Mouse (Mus musculus): ENCODE data around the gene Map1b. TPM values are rescaled to one million over a fixed set of nuclear protein-coding genes. Genes with fewer than 3 reads are reported as not detected.

The Map1b gene
- total RNA-seq, 2 experiments from 2014 or later = 709 to 737 TPM

- H3K27ac ChIP-seq = no peak overlapping the region; the same call in 1 of the 2 replicates
- no peak for TF ChIP-seq CTCF (conservative IDR thresholded peaks at IDR 0.05)
These were observed 21.9 kb downstream of the Map1b start for GRCm38 (mm10) chr13:99494416-99494815.

GRCm38 (mm10) chr13:99493304-99493904, 22.9 kb downstream of the Map1b start:
- Histone ChIP-seq H3K4me3 (no peak overlapping the region), H3K27ac (peak overlapping the region; percentile 53; the same call in 1 of the 2 replicates)
- 0 out of 2 replicates have a peak, but pooled peaks have one; percentile 9 for TF ChIP-seq CTCF (conservative IDR thresholded peaks at IDR 0.05)
- DNase-seq (ENCODE audit: low spot score in 2 of 2) = no peak

More at GRCm38 (mm10) chr13:99494416-99494815, 21.9 kb downstream of the Map1b start:
- peak overlapping the region; percentile 15 for H3K4me3 ChIP-seq
- DNase-seq (ENCODE audit: low spot score in 2 of 2) = no peak

DNA sequence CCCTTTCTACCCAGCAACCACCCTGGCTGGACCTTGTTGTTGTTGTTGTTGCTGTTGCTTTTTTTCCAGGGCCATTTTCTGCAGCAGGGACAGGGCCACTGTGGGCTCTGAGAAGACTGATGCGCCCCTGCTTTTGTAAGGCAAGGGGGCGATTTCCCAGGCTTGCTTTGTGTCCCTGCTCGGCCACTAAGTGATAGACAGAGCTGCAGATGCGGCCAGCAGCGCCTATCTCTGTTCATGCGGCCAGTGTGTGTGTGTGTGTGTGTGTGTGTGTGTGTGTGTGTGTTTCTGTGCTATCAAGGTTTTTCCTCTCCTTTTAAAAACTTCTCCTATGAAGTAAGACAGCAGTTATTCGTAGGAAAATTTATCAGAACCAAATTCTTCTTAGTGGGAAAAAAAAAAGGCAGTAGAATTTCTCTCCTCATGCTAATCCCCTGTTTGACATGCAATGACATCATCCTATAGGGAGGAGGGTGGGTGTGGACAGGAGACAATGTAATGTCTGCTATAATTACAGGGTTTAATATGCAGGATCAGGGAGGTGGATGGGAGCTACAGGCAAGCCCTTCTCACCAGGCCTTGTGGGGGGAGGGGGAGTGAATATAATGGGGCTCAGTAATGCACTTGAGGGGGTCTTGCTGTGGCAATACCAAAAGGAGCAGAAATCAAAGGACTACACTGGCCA, 23.6 kb downstream of the Map1b start:
- DNase-seq (ENCODE audit: low spot score in 2 of 2) = no peak
- no peak overlapping the region for H3K4me3 ChIP-seq
- 0 out of 2 replicates have a peak overlapping the region, but pooled peaks have one; percentile 53 for H3K27ac ChIP-seq
- no peak for TF ChIP-seq CTCF (conservative IDR thresholded peaks at IDR 0.05)

GRCm38 (mm10) chr13:99489998-99490397, 26.3 kb downstream of the Map1b start:
- TF ChIP-seq CTCF (conservative IDR thresholded peaks at IDR 0.05) = no peak
- no peak for DNase-seq (ENCODE audit: low spot score in 2 of 2)
- H3K4me3 ChIP-seq = no peak overlapping the region

GRCm38 (mm10) chr13:99489175-99489574, 27.2 kb downstream of the Map1b start:
- TF ChIP-seq CTCF (conservative IDR thresholded peaks at IDR 0.05) = peak; percentile 53
- no peak overlapping the region for H3K4me3 ChIP-seq
- no peak for DNase-seq (ENCODE audit: low spot score in 2 of 2)

More at GRCm38 (mm10) chr13:99489998-99490397, 26.3 kb downstream of the Map1b start:
- peak overlapping the region; percentile 6; the same call in 1 of the 2 replicates for H3K27ac ChIP-seq

GRCm38 (mm10) chr13:99485861-99486260, 30.5 kb downstream of the Map1b start:
- TF ChIP-seq CTCF (conservative IDR thresholded peaks at IDR 0.05) = no peak
- Histone ChIP-seq H3K27ac (peak overlapping the region; percentile 16; the same call in 1 of the 2 replicates), H3K4me3 (no peak overlapping the region)
- no peak for DNase-seq (ENCODE audit: low spot score in 2 of 2)

More at GRCm38 (mm10) chr13:99489175-99489574, 27.2 kb downstream of the Map1b start:
- peak overlapping the region; percentile 33; the same call in 1 of the 2 replicates for H3K27ac ChIP-seq

GRCm38 (mm10) chr13:99485331-99485733, 31.0 kb downstream of the Map1b start:
- peak overlapping the region; percentile 16; the same call in 1 of the 2 replicates for H3K27ac ChIP-seq
- no peak for DNase-seq (ENCODE audit: low spot score in 2 of 2)
- H3K4me3 ChIP-seq = no peak overlapping the region
- TF ChIP-seq CTCF (conservative IDR thresholded peaks at IDR 0.05) = no peak

GRCm38 (mm10) chr13:99484905-99485304, 31.4 kb downstream of the Map1b start:
- DNase-seq (ENCODE audit: low spot score in 2 of 2) = no peak
- TF ChIP-seq CTCF (conservative IDR thresholded peaks at IDR 0.05) = no peak
- Histone ChIP-seq H3K4me3 (no peak overlapping the region), H3K27ac (peak overlapping the region; percentile 36; the same call in 1 of the 2 replicates)

GRCm38 (mm10) chr13:99483433-99483832, 32.9 kb downstream of the Map1b start:
- Histone ChIP-seq H3K27ac (peak overlapping the region; percentile 40; the same call in 1 of the 2 replicates), H3K4me3 (no peak overlapping the region)
- no peak for DNase-seq (ENCODE audit: low spot score in 2 of 2)
- no peak for TF ChIP-seq CTCF (conservative IDR thresholded peaks at IDR 0.05)

DNA sequence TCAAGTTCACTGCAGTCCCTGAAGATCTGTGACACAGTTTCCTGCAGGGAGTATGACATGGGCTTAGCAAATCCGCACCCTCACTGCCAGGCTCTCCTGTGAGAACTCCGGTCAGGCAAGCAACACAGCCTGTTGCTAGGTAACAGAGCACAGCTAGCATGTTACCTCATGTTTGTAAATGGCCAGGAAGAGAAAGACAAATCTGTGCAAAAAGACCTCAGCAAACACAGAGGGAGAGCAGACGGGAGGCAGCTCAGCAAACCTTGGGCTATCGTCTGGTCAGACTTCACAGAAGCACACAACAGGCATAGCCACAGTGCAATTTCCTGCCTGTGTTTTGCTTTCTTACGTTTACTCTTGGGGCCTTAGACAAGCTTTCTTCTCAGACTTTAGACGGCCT, 40.9 kb downstream of the Map1b start:
- peak overlapping the region; percentile 62 for H3K27ac ChIP-seq
- TF ChIP-seq CTCF (conservative IDR thresholded peaks at IDR 0.05) = no peak
- DNase-seq (ENCODE audit: low spot score in 2 of 2) = no peak

GRCm38 (mm10) chr13:99475033-99475432, 41.3 kb downstream of the Map1b start:
- Histone ChIP-seq H3K27ac (peak overlapping the region; percentile 62; the same call in 1 of the 2 replicates), H3K4me3 (peak overlapping the region; percentile 9; the same call in 1 of the 2 replicates)
- DNase-seq (ENCODE audit: low spot score in 2 of 2) = no peak
- TF ChIP-seq CTCF (conservative IDR thresholded peaks at IDR 0.05) = no peak

More for the DNA sequence above, 40.9 kb downstream of the Map1b start:
- H3K4me3 ChIP-seq = peak overlapping the region; percentile 9; the same call in 1 of the 2 replicates

DNA sequence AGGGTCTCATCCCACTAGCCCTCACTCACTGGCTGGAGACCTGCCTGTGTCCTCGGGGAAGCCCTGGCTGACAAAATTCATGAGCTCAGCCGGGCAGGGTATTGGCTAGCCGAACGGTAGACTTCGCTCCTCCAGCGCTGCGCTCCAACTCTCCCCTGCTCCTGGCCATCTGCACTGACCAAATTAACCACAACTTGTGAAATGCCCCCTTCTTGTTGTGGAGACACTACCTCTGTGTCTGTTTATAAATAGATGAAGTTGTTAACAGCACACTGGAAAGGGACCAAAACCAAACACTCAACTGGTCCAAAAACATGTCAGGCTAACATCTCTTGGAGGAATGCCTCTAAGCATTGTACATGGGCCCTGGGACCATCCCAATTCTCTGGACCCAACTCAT, 42.2 kb downstream of the Map1b start:
- no peak for DNase-seq (ENCODE audit: low spot score in 2 of 2)
- TF ChIP-seq CTCF (conservative IDR thresholded peaks at IDR 0.05) = no peak
- peak overlapping the region; percentile 32; the same call in 1 of the 2 replicates for H3K27ac ChIP-seq
- no peak overlapping the region for H3K4me3 ChIP-seq

- no peak overlapping the region for H3K4me3 ChIP-seq
- H3K27ac ChIP-seq = no peak overlapping the region
- no peak for TF ChIP-seq CTCF (conservative IDR thresholded peaks at IDR 0.05)
- no peak for DNase-seq (ENCODE audit: low spot score in 2 of 2)
These were observed 44.3 kb downstream of the Map1b start for GRCm38 (mm10) chr13:99472028-99472427.
